Mouse (Mus musculus) MEL (cell line): ENCODE results near the gene Thoc6. TPM values are rescaled to one million over a fixed set of nuclear protein-coding genes. Genes with fewer than 3 reads are reported as not detected.

Source experiments
- DNase-seq: peaks from one replicate; pipeline ENCODE4 v3.0.0; 2011; ENCODE audit warnings: low read depth, low spot score
- H3K27ac ChIP-seq: 2 replicates; pipeline ENCODE4 v1.5.1; 2012; ENCODE audit warnings: low read depth, mild to moderate bottlenecking, control low read depth, low read length, moderate library complexity; ENCODE audit not compliant: control insufficient read depth
- H3K27me3 ChIP-seq, 2 experiments: fragments of 150-350 bp in 1 of 2; sonication (generic) in 1 of 2; 2 replicates each; pipeline ENCODE4 v1.6.1; 2012; ENCODE audit warnings: low read length in 2 of 2, mild to moderate bottlenecking in 2 of 2, improper control_type of control experiment in 1 of 2, moderate library complexity in 1 of 2; ENCODE audit not compliant: insufficient read depth in 2 of 2, control insufficient read depth in 1 of 2
- H3K36me3 ChIP-seq, 2 experiments: 2 replicates each; pipeline ENCODE4 v1.6.1; 2012 to 2014; ENCODE audit warnings: low read length in 2 of 2, improper control_type of control experiment in 1 of 2, inconsistent platforms in 1 of 2, mild to moderate bottlenecking in 1 of 2; ENCODE audit not compliant: insufficient read depth in 2 of 2, control insufficient read depth in 1 of 2
- H3K4me1 ChIP-seq, 2 experiments: fragments of 150-350 bp in 1 of 2; sonication (generic) in 1 of 2; 2 replicates each; pipeline ENCODE4 v1.6.1; 2012; ENCODE audit warnings: low read length in 2 of 2, improper control_type of control experiment in 1 of 2, mild to moderate bottlenecking in 1 of 2; ENCODE audit not compliant: insufficient read depth in 2 of 2, control insufficient read depth in 1 of 2
- H3K4me3 ChIP-seq, 2 experiments: fragments of 150-350 bp in 1 of 2; sonication (generic) in 1 of 2; 2 replicates each; pipeline ENCODE4 v1.5.1; 2012; ENCODE audit warnings: low read depth in 2 of 2, low read length in 2 of 2, mild to moderate bottlenecking in 2 of 2, moderate library complexity in 2 of 2, control low read depth in 1 of 2, improper control_type of control experiment in 1 of 2; ENCODE audit not compliant: control insufficient read depth in 1 of 2, insufficient read depth in 1 of 2
- H3K79me2 ChIP-seq: 2 replicates; pipeline ENCODE4 v1.6.1; 2012; ENCODE audit warnings: mild to moderate bottlenecking, low read length, moderate library complexity; ENCODE audit not compliant: control insufficient read depth, poor library complexity, insufficient read depth
- H3K9ac ChIP-seq: 2 replicates; pipeline ENCODE4 v1.6.1; 2012; ENCODE audit warnings: low read depth, mild to moderate bottlenecking, control low read depth, low read length, moderate library complexity; ENCODE audit not compliant: control insufficient read depth, poor library complexity, severe bottlenecking
- H3K9me3 ChIP-seq: fragments of 150-350 bp; sonication (generic); replicated peaks from 2 replicates; pipeline ENCODE4 v1.6.1; 2012; ENCODE audit warnings: mild to moderate bottlenecking, low read length, improper control_type of control experiment, moderate library complexity; ENCODE audit not compliant: insufficient read depth
- BHLHE40 ChIP-seq: IDR thresholded peaks from 2 replicates; pipeline ENCODE4 v1.6.1; 2012; ENCODE audit warnings: low read depth, mild to moderate bottlenecking, inconsistent platforms, low read length, improper control_type of control experiment, borderline replicate concordance
- CHD1 ChIP-seq: IDR thresholded peaks from 2 replicates; pipeline ENCODE4 v1.6.1; 2012; ENCODE audit warnings: low read depth, mild to moderate bottlenecking, inconsistent platforms, low read length, improper control_type of control experiment
- CHD2 ChIP-seq: IDR thresholded peaks from 2 replicates; pipeline ENCODE4 v1.6.1; 2011; ENCODE audit warnings: low read length, improper control_type of control experiment
- CTCF ChIP-seq, 3 experiments: IDR thresholded peaks in 2 of 3; conservative IDR thresholded peaks in 1 of 3; 2 replicates each; pipeline ENCODE4 v1.5.1; 2011 to 2012; ENCODE audit warnings: low read length in 3 of 3, low read depth in 2 of 3, mild to moderate bottlenecking in 2 of 3, improper control_type of control experiment in 1 of 3, inconsistent platforms in 1 of 3, mixed read lengths in 1 of 3, moderate library complexity in 1 of 3; ENCODE audit not compliant: control insufficient read depth in 1 of 3, insufficient read depth in 1 of 3, poor library complexity in 1 of 3, severe bottlenecking in 1 of 3
- E2F4 ChIP-seq: IDR thresholded peaks from 2 replicates; pipeline ENCODE4 v1.6.1; 2011; ENCODE audit warnings: low read depth, low read length, improper control_type of control experiment, borderline replicate concordance
- ELF1 ChIP-seq: IDR thresholded peaks from 2 replicates; pipeline ENCODE4 v1.6.1; 2014; ENCODE audit warnings: low read depth, mild to moderate bottlenecking, inconsistent platforms, low read length, improper control_type of control experiment, moderate library complexity
- ETS1 ChIP-seq: IDR thresholded peaks from 2 replicates; pipeline ENCODE4 v1.6.1; 2012; ENCODE audit warnings: low read depth, mild to moderate bottlenecking, inconsistent platforms, low read length, improper control_type of control experiment, moderate library complexity
- GABPA ChIP-seq: IDR thresholded peaks from 2 replicates; pipeline ENCODE4 v1.6.1; 2012; ENCODE audit warnings: low read depth, mild to moderate bottlenecking, inconsistent platforms, low read length, improper control_type of control experiment, moderate library complexity
- GATA1 ChIP-seq: IDR thresholded peaks from 2 replicates; pipeline ENCODE4 v1.6.1; 2011; ENCODE audit warnings: low read depth, low read length, improper control_type of control experiment
- MYC ChIP-seq: IDR thresholded peaks from 2 replicates; pipeline ENCODE4 v1.6.1; 2011; ENCODE audit warnings: low read depth, mild to moderate bottlenecking, low read length, improper control_type of control experiment, moderate library complexity
- NELFE ChIP-seq: IDR thresholded peaks from 2 replicates; pipeline ENCODE4 v1.6.1; 2011; ENCODE audit warnings: low read depth, low read length, improper control_type of control experiment
- POLR2A ChIP-seq, 2 experiments: IDR thresholded peaks; 2 replicates each; pipeline ENCODE4 v1.6.1; 2011 to 2012; ENCODE audit warnings: low read length in 2 of 2, mild to moderate bottlenecking in 2 of 2, control low read depth in 1 of 2, improper control_type of control experiment in 1 of 2, low read depth in 1 of 2, moderate library complexity in 1 of 2; ENCODE audit not compliant: control insufficient read depth in 1 of 2, insufficient read depth in 1 of 2, poor library complexity in 1 of 2
- POLR2AphosphoS2 ChIP-seq: IDR thresholded peaks from 2 replicates; pipeline ENCODE4 v1.6.1; 2011; ENCODE audit warnings: low read length, improper control_type of control experiment
- RAD21 ChIP-seq: IDR thresholded peaks from 2 replicates; pipeline ENCODE4 v1.6.1; 2011; ENCODE audit warnings: mild to moderate bottlenecking, low read depth, low read length, improper control_type of control experiment
- RCOR1 ChIP-seq: IDR thresholded peaks from 2 replicates; pipeline ENCODE4 v1.6.1; 2012; ENCODE audit warnings: low read depth, mild to moderate bottlenecking, inconsistent platforms, low read length, improper control_type of control experiment
- SMC3 ChIP-seq: IDR thresholded peaks from 2 replicates; pipeline ENCODE4 v1.6.1; 2011; ENCODE audit warnings: low read depth, low read length, improper control_type of control experiment
- UBTF ChIP-seq: IDR thresholded peaks from 2 replicates; pipeline ENCODE4 v1.6.1; 2012; ENCODE audit warnings: low read depth, mild to moderate bottlenecking, inconsistent platforms, low read length, improper control_type of control experiment, moderate library complexity, borderline replicate concordance; ENCODE audit not compliant: insufficient read depth
- USF2 ChIP-seq, 2 experiments: IDR thresholded peaks; 2 replicates each; pipeline ENCODE4 v1.6.1; 2011 to 2012; ENCODE audit warnings: improper control_type of control experiment in 2 of 2, low read length in 2 of 2, borderline replicate concordance in 1 of 2, inconsistent platforms in 1 of 2, low read depth in 1 of 2, mild to moderate bottlenecking in 1 of 2; ENCODE audit not compliant: insufficient read depth in 1 of 2
- ZNF384 ChIP-seq: IDR thresholded peaks from 2 replicates; pipeline ENCODE4 v1.6.1; 2012; ENCODE audit warnings: low read depth, mild to moderate bottlenecking, inconsistent platforms, low read length, improper control_type of control experiment
- polyA plus RNA-seq, 2 experiments: library from polyadenylated mRNA; stranded (reverse) in 1 of 2; unstranded in 1 of 2; fragments of >175 nt in 1 of 2; fragments of >200 nt in 1 of 2; gene quantifications; 2 replicates each; pipeline versions ENCODE4 v1.2.1 to v1.2.4; 2012; ENCODE audit warnings: low replicate concordance in 2 of 2, low read depth in 1 of 2; ENCODE audit not compliant: insufficient read length in 2 of 2, insufficient read depth in 1 of 2, missing spikeins in 1 of 2
- total RNA-seq: library from RNA; depleted of rRNA; stranded (reverse); fragments of 300-350 nt; gene quantifications from 2 replicates; pipeline ENCODE4 v1.2.3, GENCODE M21; 2012

The Thoc6 gene
- total and polyA plus RNA-seq, 3 experiments, result 26.4 to 62.9 TPM; not detected in 1

GRCm38 (mm10) chr17:23677236-23677679 lies 3.6 kb upstream of the Thoc6 start, which contains the start of gene Tnfrsf12a (continued):
- TF ChIP-seq USF2 (IDR thresholded peaks at IDR 0.05; ENCODE audit: borderline replicate concordance in 1 of 2, insufficient read depth in 1 of 2, low read depth in 1 of 2, low read length in 2 of 2) (no peak), ELF1 (0 out of 2 replicates have a peak, but pooled peaks have one; percentile 9), POLR2AphosphoS2 (peak; percentile 84), RAD21 (no peak)
- TF ChIP-seq, all 39 proteins: peak for 17

- Histone ChIP-seq H3K4me1 (peaks cover 0 to 33% of the 10 kb centered on the region in 2 experiments), H3K9ac (peak overlapping the region; percentile 86), H3K4me3 (peak overlapping the region; percentile 81 to 89), H3K9me3 (no peaks in the 10 kb centered on the region), H3K79me2 (peaks cover 15% of the 10 kb centered on the region), H3K27me3 (no peaks in the 10 kb centered on the region), H3K27ac (peak overlapping the region; percentile 66), H3K36me3 (peaks cover 0 to 21% of the 10 kb centered on the region in 2 experiments; a peak in 2 of 4 replicates)
- no peak for TF ChIP-seq NELFE
- no peak for TF ChIP-seq ZNF384
- 0 out of 2 replicates have a peak, but pooled peaks have one; percentile 7 for TF ChIP-seq E2F4
- no peak for TF ChIP-seq CHD2
- no peak for TF ChIP-seq GABPA
- no peak for TF ChIP-seq SMC3
- no peak for TF ChIP-seq POLR2AphosphoS2
- TF ChIP-seq UBTF, result no peak
- 0 out of 2 replicates have a peak, but pooled peaks have one; percentile 34 for TF ChIP-seq ETS1
- TF ChIP-seq GATA1, result no peak
- no peak for TF ChIP-seq ELF1
- TF ChIP-seq POLR2A (IDR thresholded peaks at IDR 0.05; ENCODE audit: control insufficient read depth in 1 of 2, insufficient read depth in 1 of 2, low read depth in 1 of 2, low read length in 2 of 2, poor library complexity in 1 of 2), result no peak
- no peak for TF ChIP-seq USF2 (IDR thresholded peaks at IDR 0.05; ENCODE audit: borderline replicate concordance in 1 of 2, insufficient read depth in 1 of 2, low read depth in 1 of 2, low read length in 2 of 2)
- TF ChIP-seq CHD1, result no peak
- no peak; the same call in 1 of the 2 replicates for TF ChIP-seq BHLHE40
- no peak for TF ChIP-seq CTCF (IDR thresholded peaks at IDR 0.05 in 2 of 3, conservative IDR thresholded peaks at IDR 0.05 in 1 of 3; ENCODE audit: control insufficient read depth in 1 of 3, insufficient read depth in 1 of 3, low read depth in 2 of 3, low read length in 3 of 3, poor library complexity in 1 of 3, severe bottlenecking in 1 of 3)
- TF ChIP-seq RCOR1, result no peak
- TF ChIP-seq MYC, result 0 out of 2 replicates have a peak, but pooled peaks have one; percentile 10
- peak; percentile 58 for DNase-seq
These were observed 2.9 kb upstream of the Thoc6 start for GRCm38 (mm10) chr17:23676473-23677031.
